Mouse (Mus musculus) kidney, adult 2 months (tissue): ENCODE measurements around the gene Ctr9. TPM values are rescaled to one million over a fixed set of nuclear protein-coding genes. Genes with fewer than 3 reads are reported as not detected.

Source experiments
- DNase-seq: peaks from one replicate; pipeline ENCODE4 v3.0.0; 2021
- H3K27ac ChIP-seq: fragments of 200-500 bp; 2 replicates; pipeline ENCODE4 v1.5.1; 2012; ENCODE audit warnings: low read depth, low read length, control low read depth, inconsistent platforms; ENCODE audit not compliant: insufficient read depth
- H3K27me3 ChIP-seq: fragments of 200-500 bp; replicated peaks from 2 replicates; pipeline ENCODE4 v1.6.1; 2012; ENCODE audit warnings: mild to moderate bottlenecking, moderate library complexity, low read length, inconsistent platforms; ENCODE audit not compliant: control insufficient read depth, insufficient read depth
- H3K36me3 ChIP-seq: fragments of 200-500 bp; 2 replicates; pipeline ENCODE4 v1.6.1; 2012; ENCODE audit warnings: mild to moderate bottlenecking, moderate library complexity, low read length, inconsistent platforms; ENCODE audit not compliant: control insufficient read depth, insufficient read depth
- H3K4me1 ChIP-seq: fragments of 200-500 bp; 2 replicates; pipeline ENCODE4 v1.6.1; 2011; ENCODE audit warnings: low read length; ENCODE audit not compliant: control insufficient read depth, insufficient read depth
- H3K4me3 ChIP-seq: fragments of 200-500 bp; 2 replicates; pipeline ENCODE4 v1.5.1; 2011; ENCODE audit warnings: mild to moderate bottlenecking, low read depth, low read length, control low read depth; ENCODE audit not compliant: insufficient read depth
- CTCF ChIP-seq: fragments of 200-500 bp; conservative IDR thresholded peaks from 2 replicates; pipeline ENCODE4 v1.5.1; 2011; ENCODE audit warnings: low read depth, mild to moderate bottlenecking, control low read depth, low read length, moderate library complexity, mixed read lengths; ENCODE audit not compliant: insufficient read depth, insufficient read length
- POLR2A ChIP-seq: fragments of 200-500 bp; IDR thresholded peaks from one replicate; pipeline ENCODE4 v1.6.1; 2011; ENCODE audit warnings: low read depth, low read length, control low read depth
- WGBS: fragments of 180-500 bp; shearing (Covaris S2); methylation state at CpG from one replicate; pipeline ENCODE4 v1.1.7; 2018; 5-methylcytosine and 5-hydroxymethylcytosine counted together
- polyA plus RNA-seq: library from polyadenylated mRNA; depleted of rRNA; stranded (reverse); fragments of >200 nt; gene quantifications from 2 replicates; pipeline ENCODE4 v1.2.3, GENCODE M21; 2012; rRNA removed

Ctr9 gene
- polyA plus RNA-seq: 11.5 and 12.7 TPM in 2 replicates

DNA sequence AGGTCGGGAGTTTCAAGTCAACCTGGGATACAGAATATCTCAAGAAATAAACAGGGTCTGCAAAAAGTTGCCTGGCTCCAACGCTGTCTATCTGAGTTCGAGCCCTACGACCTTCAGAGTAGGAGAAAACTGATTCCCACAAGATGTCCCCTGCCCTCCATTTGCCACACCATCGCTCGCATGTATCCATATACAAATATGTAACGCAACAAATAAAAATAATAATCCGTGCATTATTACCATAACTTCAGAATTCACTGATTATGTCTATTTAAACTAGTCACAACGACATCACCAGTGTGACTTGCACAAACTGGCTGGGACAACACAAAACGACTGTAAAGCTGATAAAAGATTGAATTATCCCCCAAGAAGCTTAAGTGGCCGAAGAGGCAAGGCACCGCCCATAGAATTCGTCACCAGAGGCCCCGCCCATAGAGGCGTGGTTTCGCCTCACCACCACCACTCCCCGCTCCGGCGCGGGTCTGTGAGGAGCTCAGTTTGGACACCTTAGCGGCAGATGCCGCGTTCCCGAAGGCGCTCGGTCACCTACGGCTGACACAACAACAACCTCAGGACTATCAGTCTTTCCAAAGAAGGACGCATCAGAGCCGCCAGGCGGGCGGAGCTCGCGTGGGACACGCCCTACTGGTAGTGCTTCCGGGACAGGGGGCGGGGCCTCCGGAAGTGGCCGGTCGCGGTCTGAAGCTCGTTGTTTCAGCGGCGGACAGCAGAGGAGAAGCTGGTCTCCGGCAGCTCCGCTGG is at the start of gene Ctr9:
TSS of gene Ctr9 (plus strand) at position 671 of the 765 bp plus-strand sequence.
- Histone ChIP-seq H3K36me3 (no peaks in the 10 kb centered on the region), H3K4me3 (peak within 1 kb of the TSS; percentile 85), H3K27me3 (no peaks in the 10 kb centered on the region), H3K4me1 (peaks cover 11% of the 10 kb centered on the region; the same call in 1 of the 2 replicates), H3K27ac (peak within 1 kb of the TSS; percentile 92)
- TF ChIP-seq POLR2A: peak; percentile 72
- TF ChIP-seq CTCF: no peak
- 5% methylated on average over 45 of the region's 45 CpGs for WGBS
- DNase-seq: peak; percentile 96

DNA sequence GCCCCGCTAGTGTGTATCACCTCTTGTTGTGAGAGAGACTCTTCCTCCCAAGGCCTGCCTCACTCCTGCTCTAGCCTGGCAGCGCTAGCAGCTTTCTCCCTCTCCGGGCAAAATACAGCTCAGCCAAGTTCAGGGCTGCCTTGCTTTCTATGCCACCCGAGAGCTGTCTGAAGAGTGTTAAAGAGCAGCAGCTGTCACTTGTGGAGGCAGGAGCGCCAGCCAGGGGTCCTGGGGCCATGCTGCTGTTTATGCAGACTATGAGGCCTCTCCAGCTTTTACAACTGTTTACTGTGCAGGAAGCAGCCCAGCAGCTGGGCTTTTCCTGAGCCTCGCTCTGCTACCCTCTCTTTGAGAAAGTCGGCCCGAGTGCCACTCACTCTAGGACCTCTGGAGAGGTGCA is 47.7 kb upstream of the Ctr9 start:
- peak overlapping the region; percentile 41 for H3K27ac ChIP-seq
- peak overlapping the region; percentile 36 for H3K4me3 ChIP-seq
- no peak for DNase-seq
- H3K27me3 ChIP-seq: no peaks in the 10 kb centered on the region
- H3K4me1 ChIP-seq: peaks cover 4% of the 10 kb centered on the region; the same call in 1 of the 2 replicates
- H3K36me3 ChIP-seq: no peaks in the 10 kb centered on the region
- WGBS: 60% methylated on average over 8 of the region's 8 CpGs
- TF ChIP-seq CTCF: no peak
- no peak for TF ChIP-seq POLR2A

DNA sequence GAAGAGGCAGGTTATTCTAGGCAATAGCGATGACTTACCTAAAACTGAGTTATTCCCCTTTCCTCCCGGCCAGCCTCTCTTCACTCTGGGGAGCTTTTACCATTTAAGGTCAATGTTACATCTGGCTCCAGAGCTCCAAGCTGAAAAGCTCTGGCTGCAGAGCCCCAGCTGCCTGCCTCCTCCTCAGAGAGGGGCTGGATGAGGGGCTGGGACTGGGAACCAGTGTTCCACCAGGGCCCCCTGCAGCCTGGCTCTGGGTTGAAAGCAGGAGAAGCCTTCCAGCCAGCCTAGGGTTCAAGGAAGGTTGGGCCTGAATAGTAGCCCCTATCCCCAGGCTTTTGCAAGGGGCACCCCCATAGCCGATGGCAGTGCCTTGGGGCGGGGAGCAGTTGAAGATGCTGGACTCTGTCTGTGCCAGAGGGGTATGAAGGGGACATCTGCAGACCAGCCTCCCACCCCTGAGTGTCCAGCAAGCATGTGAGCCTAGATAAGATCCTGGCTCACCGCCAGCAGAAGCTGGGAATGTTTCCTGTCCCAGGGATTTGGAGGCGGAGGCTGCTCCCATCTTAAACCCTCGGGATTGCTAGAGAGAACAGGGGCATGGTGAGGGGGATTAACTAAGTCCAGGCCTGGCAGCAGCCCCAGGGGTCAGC is 46.6 kb upstream of the Ctr9 start, which contains the start of gene Mrvi1:
TSS of gene Mrvi1 (minus strand) at position 409 of the 653 bp plus-strand sequence.
- Histone ChIP-seq H3K36me3 (no peaks in the 10 kb centered on the region), H3K4me3 (peak within 1 kb of the TSS; percentile 36), H3K27me3 (no peaks in the 10 kb centered on the region), H3K27ac (peak within 1 kb of the TSS; percentile 41), H3K4me1 (peaks cover 6% of the 10 kb centered on the region; the same call in 1 of the 2 replicates)
- WGBS: 51% methylated on average over 7 of the region's 7 CpGs
- DNase-seq: peak; percentile 70
- TF ChIP-seq POLR2A: no peak
- no peak for TF ChIP-seq CTCF

DNA sequence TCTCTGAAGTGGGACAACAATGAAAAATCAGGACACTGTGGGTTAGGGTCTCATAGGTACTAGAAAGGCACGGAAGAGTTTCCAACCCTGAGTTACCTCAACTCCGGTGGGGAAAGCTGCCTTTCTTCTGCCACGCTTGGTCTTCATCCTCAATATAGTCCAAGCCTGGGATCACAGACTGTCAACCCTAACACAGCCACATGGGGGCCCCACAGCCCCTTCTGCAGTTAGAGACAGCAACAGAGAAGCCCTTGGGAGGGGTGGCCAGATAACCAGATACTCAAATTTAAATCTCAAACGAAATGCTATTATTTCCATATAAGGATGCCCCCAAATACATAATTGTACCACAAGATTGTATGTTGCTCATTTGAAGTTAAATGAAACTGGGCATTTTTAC is 46.0 kb upstream of the Ctr9 start:
- H3K36me3 ChIP-seq: no peaks in the 10 kb centered on the region
- H3K27ac ChIP-seq: peak overlapping the region; percentile 41
- peaks cover 6% of the 10 kb centered on the region; the same call in 1 of the 2 replicates for H3K4me1 ChIP-seq
- TF ChIP-seq CTCF: peak; percentile 63
- no peak for TF ChIP-seq POLR2A
- WGBS: 41% methylated on average over 4 of the region's 4 CpGs
- no peak overlapping the region for H3K4me3 ChIP-seq
- H3K27me3 ChIP-seq: no peaks in the 10 kb centered on the region
- peak; percentile 73 for DNase-seq

DNA sequence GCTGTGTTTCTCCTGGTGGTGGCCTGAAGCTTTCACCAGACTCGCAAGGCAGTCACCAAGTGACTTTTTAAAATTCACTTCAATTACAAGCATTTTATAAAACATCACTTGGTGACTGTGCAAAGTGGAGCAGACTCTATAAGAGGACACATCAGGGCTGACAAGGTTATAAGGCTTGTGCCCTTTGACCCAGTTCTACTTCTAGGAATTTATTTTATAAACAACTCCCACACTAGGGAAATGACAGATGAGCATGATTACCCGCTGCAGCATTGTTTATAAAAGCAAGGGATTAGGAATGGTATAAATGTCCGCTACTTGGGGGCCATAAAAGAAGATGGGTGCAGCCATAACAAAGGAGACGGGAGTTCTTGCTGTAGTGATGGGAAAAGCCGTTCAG is 45.1 kb upstream of the Ctr9 start:
- Histone ChIP-seq H3K36me3 (no peaks in the 10 kb centered on the region), H3K27ac (no peak overlapping the region)

DNA sequence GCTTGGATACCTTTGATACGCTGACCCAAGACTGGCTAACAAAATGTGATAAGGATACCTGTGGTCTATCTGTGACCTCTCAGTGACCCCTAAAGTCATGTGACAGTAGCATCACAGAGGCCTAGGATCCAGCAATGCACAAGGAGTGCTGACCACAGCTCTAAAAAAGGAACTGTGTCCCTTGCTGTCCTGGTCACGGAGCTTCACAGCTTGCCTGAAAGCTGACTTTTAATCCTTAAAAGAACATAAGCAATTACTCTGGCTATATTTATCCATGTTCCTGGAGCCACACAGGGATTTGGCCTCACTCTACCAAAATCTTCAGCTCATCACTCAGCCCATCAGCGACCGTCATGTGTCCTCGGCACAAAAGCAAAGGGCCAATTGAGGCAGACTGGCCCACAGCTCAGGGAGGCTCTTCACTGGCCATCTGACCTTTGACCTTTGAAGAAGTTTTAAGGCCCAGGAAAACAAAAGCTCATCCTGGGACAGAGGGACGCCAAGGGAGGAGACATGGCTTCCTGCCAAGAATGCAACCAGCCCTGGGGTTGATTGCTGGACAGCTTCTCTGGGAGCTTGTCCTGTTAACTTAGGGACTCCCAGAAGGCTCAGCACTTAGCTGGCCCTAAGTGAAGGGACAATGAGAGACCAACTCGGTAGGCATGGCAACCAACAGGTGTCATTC is 43.0 kb upstream of the Ctr9 start:
- WGBS: 66% methylated on average over 7 of the region's 7 CpGs
- no peaks in the 10 kb centered on the region for H3K36me3 ChIP-seq
- H3K4me3 ChIP-seq: no peak overlapping the region
- DNase-seq: peak; percentile 81
- H3K27me3 ChIP-seq: no peaks in the 10 kb centered on the region
- TF ChIP-seq CTCF (no peak), POLR2A (no peak)
- no peak overlapping the region for H3K27ac ChIP-seq
- H3K4me1 ChIP-seq: peaks cover 19% of the 10 kb centered on the region

More for the DNA sequence above, 45.1 kb upstream of the Ctr9 start:
- peak; percentile 41 for DNase-seq
- no peak for TF ChIP-seq POLR2A
- TF ChIP-seq CTCF: no peak
- Histone ChIP-seq H3K4me1 (peaks cover 6% of the 10 kb centered on the region; the same call in 1 of the 2 replicates), H3K4me3 (no peak overlapping the region), H3K27me3 (no peaks in the 10 kb centered on the region)
- 65% methylated on average over 5 of the region's 5 CpGs for WGBS
